Mouse (Mus musculus): ENCODE data around the gene Ccdc151.
A peak's percentile ranks its signal among the peaks of the same experiment; 100 is the strongest.

The Ccdc151 gene

GRCm38 (mm10) chr9:21996178-21996867, 6.1 kb downstream of the Ccdc151 start:
- DNase-seq, result no peak

GRCm38 (mm10) chr9:21992227-21992626, 10.2 kb downstream of the Ccdc151 start:
- no peak for DNase-seq

- DNase-seq, result peak; percentile 86 to 87
Observed at GRCm38 (mm10) chr9:21989230-21990110, 13.0 kb downstream of the Ccdc151 start, which contains the start of gene Rgl3. Rgl3 (minus strand) TSS chr9:21989446.

- DNase-seq, result peak; percentile 74 to 75
Observed at GRCm38 (mm10) chr9:21988421-21989101, 13.9 kb downstream of the Ccdc151 start.

- peak; percentile 70 to 81 for DNase-seq
Observed at GRCm38 (mm10) chr9:21987592-21988342, 14.7 kb downstream of the Ccdc151 start.

GRCm38 (mm10) chr9:21983911-21984310, 18.5 kb downstream of the Ccdc151 start:
- DNase-seq, result no peak

GRCm38 (mm10) chr9:21978398-21979128, 23.9 kb downstream of the Ccdc151 start:
- no peak for DNase-seq

- DNase-seq, result peak; percentile 60 to 74
Observed at GRCm38 (mm10) chr9:21977972-21978371, 24.5 kb downstream of the Ccdc151 start.

- DNase-seq, result no peak
Observed at GRCm38 (mm10) chr9:21977331-21977730, 25.1 kb downstream of the Ccdc151 start.

- no peak for DNase-seq
Observed at GRCm38 (mm10) chr9:21976626-21977175, 25.7 kb downstream of the Ccdc151 start.

GRCm38 (mm10) chr9:21969304-21969703, 33.1 kb downstream of the Ccdc151 start:
- DNase-seq, result no peak

- no peak for DNase-seq
Observed at GRCm38 (mm10) chr9:21968883-21969282, 33.6 kb downstream of the Ccdc151 start.

GRCm38 (mm10) chr9:21963417-21963816, 39.0 kb downstream of the Ccdc151 start, which contains the start of gene Epor:
Epor (minus strand) TSS chr9:21963506.
- peak in 1 of 2 experiments; percentile 41 for DNase-seq

- peak; percentile 72 to 75 for DNase-seq
Observed at GRCm38 (mm10) chr9:21962416-21963059, 39.9 kb downstream of the Ccdc151 start.

GRCm38 (mm10) chr9:21962010-21962409, 40.4 kb downstream of the Ccdc151 start:
- peak; percentile 45 to 47 for DNase-seq

GRCm38 (mm10) chr9:21961366-21961980, 41.0 kb downstream of the Ccdc151 start:
- DNase-seq, result peak in 1 of 2 experiments; percentile 45

- no peak for DNase-seq
Observed at GRCm38 (mm10) chr9:21960558-21961208, 41.8 kb downstream of the Ccdc151 start.

- DNase-seq, result no peak
Observed at GRCm38 (mm10) chr9:21960135-21960534, 42.3 kb downstream of the Ccdc151 start.

GRCm38 (mm10) chr9:21959244-21959643, 43.2 kb downstream of the Ccdc151 start:
- no peak for DNase-seq

GRCm38 (mm10) chr9:21958372-21958771, 44.1 kb downstream of the Ccdc151 start:
- no peak for DNase-seq
